Mouse (Mus musculus) activated CD4-positive, CD25-positive, alpha-beta regulatory T cell (primary cell): ENCODE results near the gene Obp2b. TPM values are rescaled to one million over a fixed set of nuclear protein-coding genes. Genes with fewer than 3 reads are reported as not detected.

Source experiments
- polyA plus RNA-seq, 2 experiments: library from polyadenylated mRNA; unstranded; fragments of 100-300 nt; shearing (Covaris generic); gene quantifications; one replicate each; pipeline ENCODE4 v1.2.1; 2017

Gene Obp2b
- polyA plus RNA-seq = not detected

GRCm38 (mm10) chr2:25736709-25737108 lies at the start of gene Obp2b:
Obp2b (plus strand) TSS chr2:25737009.

GRCm38 (mm10) chr2:25699743-25700142 lies 37.1 kb upstream of the Obp2b start, which contains the start of gene Obp2a:
Obp2a (plus strand) TSS chr2:25700043.

GRCm38 (mm10) chr2:25706643-25707481 lies 29.9 kb upstream of the Obp2b start, which contains the start of gene Bmyc:
Bmyc (plus strand) TSS chr2:25706739.

GRCm38 (mm10) chr2:25765269-25765668 lies 28.5 kb downstream of the Obp2b start, which contains the start of gene Lcn3:
Lcn3 (plus strand) TSS chr2:25765569.

GRCm38 (mm10) chr2:25776717-25777116 lies 39.9 kb downstream of the Obp2b start, which contains the start of gene Lcn11:
Lcn11 (plus strand) TSS chr2:25777017.

GRCm38 (mm10) chr2:25781957-25782356 lies 45.1 kb downstream of the Obp2b start, which contains the start of gene Gm13539:
Gm13539 (plus strand) TSS chr2:25782257.

Other genes starting within 250 kb of the Obp2b start
- not detected for gene Lcn12, start 243.1 kb upstream of the Obp2b start, polyA plus RNA-seq
- gene Fbxw5, start 236.3 kb upstream of the Obp2b start, polyA plus RNA-seq = 10 to 100 TPM; 64.4 to 86.7 TPM
- 1 to 10 TPM; 5.9 to 6.1 TPM for gene C8g, start 235.3 kb upstream of the Obp2b start, polyA plus RNA-seq
- 10 to 100 TPM; 52.5 to 80.6 TPM for gene Traf2, start 190.1 kb upstream of the Obp2b start, polyA plus RNA-seq
- gene Edf1, start 179.2 kb upstream of the Obp2b start, polyA plus RNA-seq = 100 to 1,000 TPM; 327 to 440 TPM
- 1 to 10 TPM; 1.2 to 1.8 TPM for gene Mamdc4, start 162.2 kb upstream of the Obp2b start, polyA plus RNA-seq
- gene Phpt1, start 161.8 kb upstream of the Obp2b start, polyA plus RNA-seq = 10 to 100 TPM; 51.3 to 89.9 TPM
- gene Ajm1, start 155.3 kb upstream of the Obp2b start, polyA plus RNA-seq = under 1 TPM; 0.58 to 0.69 TPM
- gene Rabl6, start 128.5 kb upstream of the Obp2b start, polyA plus RNA-seq = 10 to 100 TPM; 30.8 to 31.8 TPM
- gene Ccdc183, start 119.3 kb upstream of the Obp2b start, polyA plus RNA-seq = not detected
- 1 to 10 TPM; 1.2 to 4.9 TPM for gene Tmem141, start 115.0 kb upstream of the Obp2b start, polyA plus RNA-seq
- 1 to 10 TPM; 4.7 to 8.3 TPM for gene Fcna, start 109.0 kb upstream of the Obp2b start, polyA plus RNA-seq
- gene Lcn8, start 83.9 kb upstream of the Obp2b start, polyA plus RNA-seq = not detected
- not detected for gene Lcn5, start 79.1 kb upstream of the Obp2b start, polyA plus RNA-seq
- gene Lcn6, start 60.2 kb upstream of the Obp2b start, polyA plus RNA-seq = under 1 TPM in 1 of 2 experiments, not detected in 1; 0.60 TPM
- gene Lcn10, start 54.3 kb upstream of the Obp2b start, polyA plus RNA-seq = under 1 TPM; 0.14 to 0.21 TPM
- not detected for gene Obp2a, start 37.0 kb upstream of the Obp2b start, polyA plus RNA-seq
- gene Bmyc, start 30.3 kb upstream of the Obp2b start, polyA plus RNA-seq = 10 to 100 TPM; 57.5 to 58.4 TPM
- under 1 TPM in 1 of 2 experiments, not detected in 1; 0.34 TPM for gene Lcn3, start 28.6 kb downstream of the Obp2b start, polyA plus RNA-seq
- gene Lcn11, start 40.0 kb downstream of the Obp2b start, polyA plus RNA-seq = not detected
- not detected for gene Gm13539, start 45.2 kb downstream of the Obp2b start, polyA plus RNA-seq
- gene Glt6d1, start 78.8 kb downstream of the Obp2b start, polyA plus RNA-seq = under 1 TPM in 1 of 2 experiments, not detected in 1; 0.42 TPM
- gene Lcn9, start 86.1 kb downstream of the Obp2b start, polyA plus RNA-seq = not detected
- not detected for gene Sohlh1, start 110.2 kb downstream of the Obp2b start, polyA plus RNA-seq
- gene Kcnt1, start 126.7 kb downstream of the Obp2b start, polyA plus RNA-seq = under 1 TPM in 1 of 2 experiments, not detected in 1; 0.20 TPM
- gene Camsap1, start 246.3 kb downstream of the Obp2b start, polyA plus RNA-seq = 10 to 100 TPM; 11.3 to 26.3 TPM